Mouse (Mus musculus) naive thymus-derived CD4-positive, alpha-beta T cell, adult 5 months (primary cell): ENCODE results near the gene Rgr. TPM values are rescaled to one million over a fixed set of nuclear protein-coding genes. Genes with fewer than 3 reads are reported as not detected.

Source experiments
- polyA plus RNA-seq: library from polyadenylated mRNA; unstranded; fragments of 100-300 nt; shearing (Covaris generic); gene quantifications from one replicate; pipeline ENCODE4 v1.2.1, GENCODE M21; 2017

Gene Rgr
- 0.07 TPM for polyA plus RNA-seq

DNA sequence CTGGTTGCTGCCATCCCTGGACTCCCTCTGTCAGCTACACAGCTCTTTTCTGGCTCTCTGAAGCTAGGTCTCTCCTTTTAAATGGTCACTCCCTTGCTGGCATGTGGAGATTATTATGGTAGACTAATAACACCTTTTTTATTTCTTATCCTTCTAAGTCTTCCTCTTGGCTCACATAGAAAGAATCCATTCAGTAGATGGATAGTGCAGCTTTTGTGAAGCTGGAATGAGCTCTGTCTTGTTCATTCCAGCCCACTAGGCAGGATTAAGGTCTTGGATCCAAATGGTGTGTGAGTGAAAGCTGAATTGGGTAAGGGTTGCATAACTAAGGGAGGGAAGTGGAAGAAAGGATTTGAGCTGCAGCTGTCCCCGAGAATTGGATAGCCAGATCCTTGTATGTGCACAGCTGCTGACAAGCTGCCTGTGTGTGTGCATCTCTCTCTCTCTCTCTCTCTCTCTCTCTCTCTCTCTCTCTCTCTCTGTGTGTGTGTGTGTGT, at the start of gene Rgr:
Gene Rgr, minus strand, starts transcription at position 51 of the 497 bp plus-strand sequence.

DNA sequence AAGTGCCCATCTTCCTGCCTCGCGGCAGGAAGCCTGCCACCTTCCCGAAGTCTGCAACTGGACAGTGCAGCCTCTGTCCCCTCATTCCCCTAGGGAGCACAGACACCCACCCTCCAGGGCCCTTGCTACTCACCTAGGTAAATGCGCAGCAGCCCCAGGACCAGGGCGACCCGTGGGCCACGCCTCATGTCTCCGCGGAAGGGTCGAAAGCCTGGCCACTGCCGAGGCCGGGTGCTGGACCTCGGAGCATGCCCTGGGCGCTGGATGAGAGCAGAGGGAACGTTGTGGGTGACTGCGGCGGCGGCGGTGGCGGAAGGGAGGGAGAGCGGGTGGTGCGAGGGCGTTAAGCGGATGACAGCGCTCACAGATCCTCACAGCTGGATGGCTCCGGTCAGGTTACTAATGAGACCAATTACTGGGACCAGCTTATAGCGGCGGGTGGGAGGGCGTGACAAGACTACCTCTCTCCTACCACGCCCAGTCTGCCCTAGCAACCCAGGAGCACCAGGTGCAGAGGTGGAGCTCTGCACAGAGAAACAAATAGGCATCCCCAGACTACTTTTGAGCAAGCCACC, 49.3 kb upstream of the Rgr start, which contains the start of gene Cdhr1:
Gene Cdhr1, minus strand, starts transcription at position 392 of the 575 bp plus-strand sequence.

DNA sequence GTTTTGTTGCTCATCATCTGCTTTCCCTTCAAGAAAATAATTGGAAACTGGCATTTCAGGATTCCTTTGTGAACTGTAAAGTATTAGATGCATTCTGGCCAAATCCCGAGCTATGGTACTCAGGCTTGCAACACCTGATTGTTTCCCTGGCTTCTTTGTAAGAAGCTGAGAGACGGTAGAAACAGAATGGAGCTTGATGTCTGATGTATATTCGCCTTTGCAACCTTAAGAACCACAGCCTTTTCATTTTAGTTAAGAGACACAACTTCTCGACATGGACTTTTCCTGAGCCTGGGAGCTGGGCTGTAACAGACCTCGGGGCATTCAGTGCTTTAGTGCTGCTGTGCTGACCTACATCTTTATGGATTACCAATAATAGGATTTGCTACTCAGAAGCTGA, 18.9 kb upstream of the Rgr start, which contains the start of gene Lrit2:
Gene Lrit2, plus strand, starts transcription at position 301 of the 400 bp plus-strand sequence.

Other genes starting within 250 kb of the Rgr start
- 53.2 TPM for gene Ccser2, start 80.2 kb downstream of the Rgr start, polyA plus RNA-seq
- not detected for gene Lrit1, start 5.9 kb upstream of the Rgr start, polyA plus RNA-seq
- not detected for gene Lrit2, start 19.0 kb upstream of the Rgr start, polyA plus RNA-seq
- not detected for gene Cdhr1, start 49.4 kb upstream of the Rgr start, polyA plus RNA-seq
- gene 2610528A11Rik, start 65.1 kb upstream of the Rgr start, polyA plus RNA-seq, result not detected
- 287 TPM for gene Ghitm, start 86.3 kb upstream of the Rgr start, polyA plus RNA-seq